Mouse (Mus musculus) limb, embryonic 10.5 days (tissue): ENCODE results near the gene Psmb9. TPM values are rescaled to one million over a fixed set of nuclear protein-coding genes. Genes with fewer than 3 reads are reported as not detected.

ENCODE experiments used
- DNase-seq: peaks from one replicate; pipeline ENCODE4 v3.0.0-alpha.2; 2017; ENCODE audit warnings: low spot score
- H3K27ac ChIP-seq: fragments of 300-500 bp; sonication (generic); 2 replicates; pipeline ENCODE4 v1.5.1; 2016; ENCODE audit warnings: mild to moderate bottlenecking
- H3K27me3 ChIP-seq: fragments of 300-500 bp; sonication (generic); 2 replicates; pipeline ENCODE4 v1.6.1; 2016; ENCODE audit warnings: low read depth, mild to moderate bottlenecking; ENCODE audit not compliant: poor library complexity, severe bottlenecking
- H3K36me3 ChIP-seq: fragments of 300-500 bp; sonication (generic); 2 replicates; pipeline ENCODE4 v1.6.1; 2016; ENCODE audit warnings: mild to moderate bottlenecking, moderate library complexity
- H3K4me1 ChIP-seq: fragments of 300-500 bp; sonication (generic); 2 replicates; pipeline ENCODE4 v1.6.1; 2016
- H3K4me3 ChIP-seq: fragments of 300-500 bp; sonication (generic); 2 replicates; pipeline ENCODE4 v1.5.1; 2016; ENCODE audit warnings: mild to moderate bottlenecking, moderate library complexity
- H3K9me3 ChIP-seq: fragments of 300-500 bp; sonication (generic); replicated peaks from 2 replicates; pipeline ENCODE4 v1.6.1; 2016; ENCODE audit warnings: mild to moderate bottlenecking
- WGBS: fragments of 180-500 bp; shearing (Covaris S2); methylation state at CpG from one replicate; pipeline ENCODE4 v1.1.7; 2016; 5-methylcytosine and 5-hydroxymethylcytosine counted together
- polyA plus RNA-seq: library from polyadenylated mRNA; unstranded; fragments of >200 nt; fragmentation: Nextera tagmentation; extraction: Ambion mirVana; gene quantifications from 2 replicates; pipeline ENCODE4 v1.2.1, GENCODE M21; 2016

The Psmb9 gene
- polyA plus RNA-seq, 1 experiment from 2014 or later = 1.1 TPM

GRCm38 (mm10) chr17:34217216-34217928, 29.8 kb upstream of the Psmb9 start:
- Histone ChIP-seq H3K9me3 (0 out of 2 replicates have a peak, but pooled peaks cover 2% of the 10 kb centered on the region), H3K4me3 (no peak overlapping the region), H3K36me3 (no peaks in the 10 kb centered on the region), H3K27ac (no peak overlapping the region), H3K27me3 (peaks cover 36% of the 10 kb centered on the region), H3K4me1 (0 out of 2 replicates have a peak, but pooled peaks cover 4% of the 10 kb centered on the region)
- no peak for DNase-seq
- 91% methylated on average over 8 of the region's 8 CpGs for WGBS

- no peak for DNase-seq
- Histone ChIP-seq H3K9me3 (0 out of 2 replicates have a peak, but pooled peaks cover 2% of the 10 kb centered on the region), H3K4me3 (no peak overlapping the region), H3K27me3 (peaks cover 58% of the 10 kb centered on the region), H3K36me3 (no peaks in the 10 kb centered on the region), H3K27ac (no peak overlapping the region), H3K4me1 (peaks cover 7% of the 10 kb centered on the region; the same call in 1 of the 2 replicates)
- 85% methylated on average over 12 of the region's 12 CpGs for WGBS
Measured at GRCm38 (mm10) chr17:34215176-34215575, 27.6 kb upstream of the Psmb9 start.

- H3K4me3 ChIP-seq = no peak overlapping the region
- DNase-seq = no peak
- WGBS = 46% methylated on average over 21 of the region's 21 CpGs
- no peaks in the 10 kb centered on the region for H3K36me3 ChIP-seq
- H3K27ac ChIP-seq = no peak overlapping the region
- peaks cover 71% of the 10 kb centered on the region for H3K27me3 ChIP-seq
- peaks cover 7% of the 10 kb centered on the region; the same call in 1 of the 2 replicates for H3K4me1 ChIP-seq
- 0 out of 2 replicates have a peak, but pooled peaks cover 4% of the 10 kb centered on the region for H3K9me3 ChIP-seq
Measured at GRCm38 (mm10) chr17:34213936-34214335, 26.4 kb upstream of the Psmb9 start.

- Histone ChIP-seq H3K27me3 (peaks cover 88% of the 10 kb centered on the region), H3K9me3 (0 out of 2 replicates have a peak, but pooled peaks cover 3% of the 10 kb centered on the region), H3K27ac (no peak overlapping the region), H3K4me1 (peaks cover 7% of the 10 kb centered on the region; the same call in 1 of the 2 replicates), H3K36me3 (no peaks in the 10 kb centered on the region), H3K4me3 (no peak overlapping the region)
- DNase-seq = no peak
- 19% methylated on average over 23 of the region's 23 CpGs for WGBS
Measured at GRCm38 (mm10) chr17:34211746-34212365, 24.3 kb upstream of the Psmb9 start.

GRCm38 (mm10) chr17:34210599-34210998, 23.0 kb upstream of the Psmb9 start:
- H3K27me3 ChIP-seq = peaks cover 97% of the 10 kb centered on the region
- DNase-seq = no peak
- WGBS = 76% methylated on average over 3 of the region's 3 CpGs
- no peak overlapping the region for H3K27ac ChIP-seq
- H3K4me3 ChIP-seq = no peak overlapping the region
- H3K4me1 ChIP-seq = peaks cover 10% of the 10 kb centered on the region; the same call in 1 of the 2 replicates
- no peaks in the 10 kb centered on the region for H3K36me3 ChIP-seq
- H3K9me3 ChIP-seq = 0 out of 2 replicates have a peak, but pooled peaks cover 3% of the 10 kb centered on the region

- no peak for DNase-seq
- WGBS = 34% methylated on average over 3 of the region's 3 CpGs
- Histone ChIP-seq H3K4me3 (no peak overlapping the region), H3K27ac (no peak overlapping the region), H3K4me1 (peaks cover 19% of the 10 kb centered on the region), H3K36me3 (no peaks in the 10 kb centered on the region), H3K27me3 (peaks cover 97% of the 10 kb centered on the region), H3K9me3 (0 out of 2 replicates have a peak, but pooled peaks cover 3% of the 10 kb centered on the region)
Measured at GRCm38 (mm10) chr17:34209680-34210079, 22.1 kb upstream of the Psmb9 start.

- DNase-seq = no peak
- WGBS = 21% methylated on average over 9 of the region's 10 CpGs
- H3K27ac ChIP-seq = no peak overlapping the region
- no peaks in the 10 kb centered on the region for H3K36me3 ChIP-seq
- H3K9me3 ChIP-seq = 0 out of 2 replicates have a peak, but pooled peaks cover 3% of the 10 kb centered on the region
- peaks cover 95% of the 10 kb centered on the region for H3K27me3 ChIP-seq
- peaks cover 18% of the 10 kb centered on the region for H3K4me1 ChIP-seq
- no peak overlapping the region for H3K4me3 ChIP-seq
Measured at GRCm38 (mm10) chr17:34208421-34208820, 20.9 kb upstream of the Psmb9 start.

- Histone ChIP-seq H3K27ac (no peak overlapping the region), H3K27me3 (peaks cover 95% of the 10 kb centered on the region)
- 97% methylated on average over 9 of the region's 9 CpGs for WGBS
Measured at GRCm38 (mm10) chr17:34207866-34208265, 20.3 kb upstream of the Psmb9 start.

GRCm38 (mm10) chr17:34207456-34207855, 19.9 kb upstream of the Psmb9 start:
- Histone ChIP-seq H3K27me3 (peaks cover 94% of the 10 kb centered on the region), H3K4me3 (no peak overlapping the region), H3K4me1 (peaks cover 18% of the 10 kb centered on the region), H3K27ac (no peak overlapping the region), H3K36me3 (no peaks in the 10 kb centered on the region), H3K9me3 (0 out of 2 replicates have a peak, but pooled peaks cover 3% of the 10 kb centered on the region)
- DNase-seq = no peak
- 57% methylated on average over 3 of the region's 3 CpGs for WGBS

More at GRCm38 (mm10) chr17:34207866-34208265, 20.3 kb upstream of the Psmb9 start:
- Histone ChIP-seq H3K4me3 (no peak overlapping the region), H3K4me1 (peaks cover 18% of the 10 kb centered on the region), H3K9me3 (0 out of 2 replicates have a peak, but pooled peaks cover 3% of the 10 kb centered on the region), H3K36me3 (no peaks in the 10 kb centered on the region)
- DNase-seq = no peak

- DNase-seq = no peak
- H3K27ac ChIP-seq = no peak overlapping the region
- H3K36me3 ChIP-seq = no peaks in the 10 kb centered on the region
- 0 out of 2 replicates have a peak, but pooled peaks cover 3% of the 10 kb centered on the region for H3K9me3 ChIP-seq
- peaks cover 89% of the 10 kb centered on the region for H3K27me3 ChIP-seq
- H3K4me1 ChIP-seq = peaks cover 15% of the 10 kb centered on the region
- no peak overlapping the region for H3K4me3 ChIP-seq
- WGBS = 90% methylated on average over 5 of the region's 5 CpGs
Measured at GRCm38 (mm10) chr17:34206731-34207130, 19.2 kb upstream of the Psmb9 start.

GRCm38 (mm10) chr17:34205746-34206176, 18.2 kb upstream of the Psmb9 start:
- H3K4me1 ChIP-seq = peaks cover 15% of the 10 kb centered on the region
- 0 out of 2 replicates have a peak, but pooled peaks cover 3% of the 10 kb centered on the region for H3K9me3 ChIP-seq
- H3K27ac ChIP-seq = no peak overlapping the region
- peaks cover 89% of the 10 kb centered on the region for H3K27me3 ChIP-seq
- 22% methylated on average over 9 of the region's 9 CpGs for WGBS
- no peak for DNase-seq
- H3K4me3 ChIP-seq = peak overlapping the region; percentile 72
- no peaks in the 10 kb centered on the region for H3K36me3 ChIP-seq

GRCm38 (mm10) chr17:34205021-34205745, 17.6 kb upstream of the Psmb9 start:
- Histone ChIP-seq H3K27ac (peak overlapping the region; percentile 34), H3K36me3 (no peaks in the 10 kb centered on the region), H3K4me3 (peak overlapping the region; percentile 72), H3K4me1 (peaks cover 15% of the 10 kb centered on the region), H3K27me3 (peaks cover 89% of the 10 kb centered on the region), H3K9me3 (0 out of 2 replicates have a peak, but pooled peaks cover 3% of the 10 kb centered on the region)
- DNase-seq = no peak
- 15% methylated on average over 18 of the region's 18 CpGs for WGBS
